Mouse (Mus musculus): Measurements from ENCODE around the gene Slc16a8. TPM values are rescaled to one million over a fixed set of nuclear protein-coding genes. Genes with fewer than 3 reads are reported as not detected.

The Slc16a8 gene
- total RNA-seq (2022): under 1 TPM in 3 of 4 experiments, not detected in 1; 0.53 to 0.91 (median 0.57) TPM

DNA sequence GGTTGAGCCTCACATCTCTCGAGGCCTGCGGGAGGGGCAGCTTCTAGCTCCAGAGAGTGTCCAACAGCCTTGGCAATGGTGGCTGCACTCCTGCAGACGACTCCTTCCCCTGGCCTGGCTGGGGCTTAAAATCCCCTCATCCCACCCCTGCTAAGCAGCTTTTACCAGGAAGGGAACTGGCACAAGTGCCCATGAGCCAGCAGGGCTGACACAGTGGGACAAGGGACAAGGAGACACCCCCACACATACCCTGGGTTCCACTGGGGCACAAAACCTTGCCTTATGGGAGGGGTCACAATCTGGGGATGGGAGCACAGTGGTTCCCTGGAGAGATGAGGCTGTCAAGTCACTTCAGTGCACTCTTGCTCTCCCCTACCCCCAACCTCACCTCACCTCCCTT lies at the start of gene Slc16a8:
Gene Slc16a8, minus strand, starts transcription at position 101 of the 400 bp plus-strand sequence.
- DNase-seq (ENCODE audit: low spot score in 2 of 2): no peak

DNA sequence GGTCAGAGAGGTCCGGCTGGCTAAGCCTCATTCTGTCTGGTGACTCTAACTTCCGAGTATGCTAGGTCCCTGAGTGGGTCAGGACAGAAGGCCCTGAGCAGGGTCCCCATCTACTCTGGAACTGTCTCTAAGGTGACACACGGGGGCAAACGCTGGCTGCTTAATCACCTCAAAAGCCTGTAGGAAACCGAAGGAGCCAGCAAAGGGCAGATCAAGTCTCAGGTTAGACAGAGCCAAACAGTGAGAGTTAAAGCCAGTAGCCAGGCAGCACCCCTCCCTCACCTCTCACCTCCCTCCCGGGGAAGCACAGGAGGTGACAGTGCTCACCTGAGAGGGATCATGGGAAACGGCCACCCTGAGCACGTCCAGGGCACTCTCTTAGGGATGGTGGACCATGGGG lies 49.2 kb upstream of the Slc16a8 start:
- no peak for DNase-seq (ENCODE audit: low spot score in 2 of 2)

DNA sequence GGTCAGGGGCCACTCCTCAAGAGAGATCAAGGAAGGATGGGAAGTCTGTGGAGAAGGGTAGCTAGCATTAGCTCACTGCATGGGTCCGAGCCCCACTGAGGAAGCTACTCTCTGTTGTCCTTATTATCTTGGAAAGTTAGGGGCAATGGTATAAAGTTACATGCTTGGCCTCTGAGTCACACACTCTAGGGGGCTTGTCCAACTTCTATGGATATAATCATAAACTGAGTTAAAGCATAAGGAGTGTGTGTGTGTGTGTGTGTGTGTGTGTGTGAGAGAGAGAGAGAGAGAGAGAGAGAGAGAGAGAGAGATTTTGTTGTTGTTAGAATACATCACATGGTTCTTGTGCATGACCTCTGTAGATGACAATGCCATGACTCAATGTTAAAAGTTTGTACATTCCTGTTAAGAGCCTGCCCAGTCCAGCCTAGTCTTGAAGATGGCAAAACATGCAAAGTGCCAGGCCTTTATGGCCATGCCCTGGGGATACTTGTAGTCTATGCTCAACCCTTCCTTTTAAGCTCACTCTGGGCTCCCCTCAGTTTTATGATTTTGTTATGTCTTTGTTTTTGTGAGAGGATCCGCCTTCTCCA lies 45.1 kb upstream of the Slc16a8 start:
- DNase-seq (ENCODE audit: low spot score in 2 of 2): no peak

DNA sequence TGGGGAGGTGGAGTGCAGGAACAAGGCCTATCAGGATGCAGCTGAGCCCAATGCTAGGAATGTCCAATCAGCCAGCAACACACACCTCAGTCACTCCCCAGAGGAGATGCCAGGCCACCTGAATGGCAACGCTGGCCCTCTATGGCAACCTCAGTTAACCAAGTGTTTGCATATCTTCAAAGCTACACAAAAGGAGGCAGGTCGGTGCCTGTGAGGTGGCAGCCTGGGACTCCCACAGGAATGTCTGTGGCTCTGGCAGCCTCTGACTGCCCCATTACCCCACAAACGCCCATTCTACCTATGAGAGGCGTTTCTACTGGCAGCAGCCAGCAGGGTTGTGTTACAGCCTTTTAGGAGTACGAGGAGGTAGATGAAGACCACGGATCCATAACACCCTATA lies 44.0 kb upstream of the Slc16a8 start:
- no peak for DNase-seq (ENCODE audit: low spot score in 2 of 2)

DNA sequence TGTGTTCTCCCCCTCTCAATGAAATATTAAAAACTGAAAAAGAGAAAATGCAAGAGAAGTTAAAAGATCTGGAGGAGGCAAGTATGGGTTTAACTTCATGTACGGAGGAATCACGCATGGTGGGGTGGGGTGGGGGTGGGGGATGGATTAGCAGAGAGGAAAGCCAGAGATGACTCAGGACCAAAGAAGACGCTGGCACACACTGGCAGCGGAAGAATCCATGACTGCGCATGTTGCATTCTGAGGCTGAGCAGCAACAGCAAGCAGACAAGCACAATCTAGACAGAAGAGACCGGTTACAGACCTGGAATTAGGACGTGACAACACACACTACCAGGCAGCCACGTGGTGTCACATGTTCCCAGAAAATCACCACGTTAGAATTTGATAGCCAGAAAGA lies 38.2 kb upstream of the Slc16a8 start:
- no peak for DNase-seq (ENCODE audit: low spot score in 2 of 2)

DNA sequence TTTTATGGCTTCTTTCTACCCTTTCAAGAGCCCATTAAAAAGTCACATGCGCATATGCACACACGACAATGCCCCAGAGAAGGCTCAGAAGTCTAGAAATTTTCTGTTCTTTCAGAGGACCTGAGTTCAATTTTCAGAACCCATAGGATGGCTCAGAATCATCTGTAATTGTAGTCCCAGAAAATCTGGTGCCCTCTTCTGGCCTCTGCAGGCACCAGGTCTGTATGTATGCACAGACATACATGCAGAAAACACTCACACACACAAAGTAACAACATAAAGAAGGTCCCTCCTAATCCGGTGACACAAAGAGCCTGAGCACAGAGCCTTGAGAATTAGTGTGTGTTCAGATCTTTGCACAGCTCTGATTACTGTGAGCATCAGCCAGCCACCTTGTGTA lies 35.8 kb upstream of the Slc16a8 start:
- no peak for DNase-seq (ENCODE audit: low spot score in 2 of 2)

DNA sequence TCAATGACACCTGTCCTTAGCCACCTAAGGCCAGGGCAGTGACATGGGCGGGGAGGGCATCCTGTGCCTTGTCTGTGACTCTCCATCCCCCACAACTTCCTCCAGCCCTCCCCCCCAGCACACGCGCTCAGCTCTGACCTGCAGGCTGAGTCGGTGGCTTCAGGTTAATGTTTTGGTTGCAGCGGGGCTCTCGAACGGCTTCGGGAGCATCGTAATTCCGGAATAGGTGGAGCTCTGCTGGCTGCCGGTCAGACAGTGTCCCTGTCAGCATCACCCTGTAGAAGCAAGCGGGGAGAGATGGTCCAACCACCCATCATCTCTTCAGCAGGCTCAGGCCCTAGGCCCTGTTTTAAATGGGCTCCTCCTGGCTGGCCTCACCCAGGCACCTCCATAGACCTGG lies 34.9 kb upstream of the Slc16a8 start:
- DNase-seq (ENCODE audit: low spot score in 2 of 2): no peak

DNA sequence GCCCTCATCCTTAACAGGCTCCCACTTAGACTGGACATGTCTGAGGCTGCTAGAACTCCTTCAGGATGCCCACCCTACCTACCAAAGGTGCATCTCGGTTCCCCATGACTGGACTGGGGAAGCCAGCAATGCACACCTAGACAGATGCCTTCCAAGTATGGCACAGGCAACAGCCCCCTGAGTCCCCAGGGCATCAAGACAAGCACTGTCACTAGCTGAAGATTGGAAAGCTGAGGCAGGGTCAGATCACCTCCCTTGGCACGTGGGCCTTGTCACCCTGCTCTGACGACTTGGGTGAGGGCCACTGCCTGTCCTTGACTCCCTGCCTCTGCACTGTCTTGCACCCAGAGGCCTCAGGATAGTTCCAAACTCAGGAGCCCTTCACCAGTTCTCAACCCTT lies 33.8 kb upstream of the Slc16a8 start:
- no peak for DNase-seq (ENCODE audit: low spot score in 2 of 2)

DNA sequence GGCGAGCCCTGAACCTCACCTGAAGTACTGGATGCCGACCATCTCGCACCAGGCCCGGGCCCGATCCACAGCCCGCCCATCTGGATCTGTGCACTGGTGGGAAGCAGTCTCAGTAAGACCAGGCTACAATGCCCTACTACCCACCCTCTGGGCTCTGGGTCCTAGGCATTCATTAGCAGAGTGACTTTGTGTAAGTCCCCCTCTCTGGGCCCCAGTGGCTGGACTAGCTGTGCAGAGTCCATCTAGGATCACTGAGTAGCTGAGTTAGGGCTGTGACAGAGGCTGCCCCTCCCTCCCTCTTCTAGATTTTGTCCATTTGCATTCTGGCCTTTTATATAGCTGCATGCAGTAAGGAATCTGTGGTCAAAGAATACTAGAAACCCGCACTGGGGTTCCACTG lies 32.5 kb upstream of the Slc16a8 start:
- DNase-seq (ENCODE audit: low spot score in 2 of 2): no peak

DNA sequence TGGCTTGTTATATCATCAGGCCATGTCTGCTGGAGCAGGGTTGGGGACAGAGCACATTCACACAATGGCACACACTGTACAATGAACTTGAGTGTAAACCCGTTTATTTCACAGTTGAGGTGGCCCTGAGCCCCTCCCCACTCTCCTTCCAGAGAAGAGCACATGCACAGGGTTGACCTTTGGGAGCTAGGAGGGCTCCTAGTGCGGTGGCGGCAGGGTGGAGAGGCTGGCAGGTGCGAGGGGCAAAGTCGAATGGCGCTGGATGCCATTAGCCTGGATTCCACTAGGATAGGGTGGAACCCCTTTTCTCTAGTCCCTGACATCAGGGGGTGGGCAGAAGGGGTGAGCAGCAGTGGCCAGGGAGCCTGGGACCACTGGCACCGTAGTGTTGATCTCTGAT lies 31.6 kb upstream of the Slc16a8 start:
- DNase-seq (ENCODE audit: low spot score in 2 of 2): no peak

DNA sequence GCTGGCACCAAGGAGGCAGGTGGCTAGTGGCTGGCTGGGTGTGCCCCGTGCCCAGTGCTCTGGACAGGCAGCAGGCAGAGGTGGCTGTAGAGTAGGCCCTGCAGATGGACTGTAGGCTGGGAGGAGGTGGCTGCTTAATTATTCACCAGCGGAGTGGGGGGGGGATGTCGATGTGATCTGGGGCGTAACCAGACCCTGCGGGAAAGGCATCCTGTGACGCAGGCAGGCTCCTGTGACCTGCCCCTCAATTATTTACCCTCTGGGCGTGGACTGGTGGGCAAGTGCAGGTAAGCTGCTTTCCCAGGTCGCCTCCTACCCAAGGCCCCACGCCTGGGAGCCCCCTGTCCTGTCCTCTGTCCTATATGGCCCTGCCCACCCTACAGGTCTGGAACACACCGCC lies 30.8 kb upstream of the Slc16a8 start, which contains the start of gene Baiap2l2:
Gene Baiap2l2, minus strand, starts transcription at position 139 of the 400 bp plus-strand sequence.
- no peak for DNase-seq (ENCODE audit: low spot score in 2 of 2)

DNA sequence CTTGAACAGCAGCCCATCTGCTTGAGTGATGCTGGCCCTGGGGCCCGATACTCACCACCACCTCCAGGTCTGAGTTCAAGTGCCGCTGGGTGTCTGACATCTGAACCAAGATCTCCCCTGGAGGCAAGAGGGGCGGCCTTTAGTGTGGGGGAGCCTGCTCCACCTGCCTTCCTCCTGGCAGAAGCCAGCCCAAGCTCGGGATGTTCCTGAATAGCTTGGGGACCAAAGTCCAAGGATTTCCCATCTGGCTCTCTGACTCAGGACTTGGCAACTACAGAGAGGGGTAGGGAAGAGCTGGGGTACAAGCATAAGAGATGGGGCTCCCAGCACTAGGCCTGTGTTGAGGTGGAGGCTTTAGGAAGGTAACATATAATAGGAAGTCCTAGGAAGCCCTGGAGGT lies 28.8 kb upstream of the Slc16a8 start:
- no peak for DNase-seq (ENCODE audit: low spot score in 2 of 2)

DNA sequence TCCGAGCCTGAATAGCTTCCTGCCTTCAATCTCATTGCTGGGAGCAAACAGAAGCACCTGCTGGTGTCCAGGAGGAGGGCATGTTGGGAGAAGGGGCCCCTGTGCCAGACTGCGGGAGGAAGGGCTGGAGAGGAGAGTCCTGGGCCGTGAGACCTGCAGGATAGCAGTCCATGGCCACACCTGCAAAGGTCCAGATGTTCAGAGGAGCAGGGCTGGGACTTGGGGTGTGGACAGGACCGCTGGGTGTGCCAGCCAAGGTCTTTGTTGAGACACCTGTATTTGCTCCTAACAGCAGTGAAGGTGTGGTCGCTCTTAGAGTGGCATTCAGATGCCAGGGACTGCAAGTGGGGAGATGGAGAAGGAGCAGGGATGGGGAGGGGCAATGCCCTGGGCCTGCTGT lies 27.9 kb upstream of the Slc16a8 start:
- DNase-seq (ENCODE audit: low spot score in 2 of 2): no peak

DNA sequence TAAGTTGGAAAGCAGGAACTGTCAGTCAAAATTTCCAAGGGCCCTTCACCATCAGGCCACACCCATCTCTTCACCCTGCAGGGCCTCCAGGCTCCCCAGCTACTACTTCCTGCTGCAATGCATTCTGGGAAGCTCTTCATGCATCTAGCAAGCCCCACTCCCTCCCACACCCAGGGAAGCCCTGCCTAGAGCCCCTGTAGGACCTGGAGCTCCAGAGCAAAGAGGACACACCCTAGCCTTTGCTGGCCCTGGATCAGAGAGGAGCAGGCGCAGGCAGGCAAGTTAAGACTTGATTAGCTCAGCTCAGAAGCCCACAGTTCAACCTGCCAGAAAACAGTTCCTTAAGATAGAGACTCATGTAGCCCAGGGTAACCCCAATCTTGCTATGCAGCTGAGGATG lies 26.8 kb upstream of the Slc16a8 start:
- DNase-seq (ENCODE audit: low spot score in 2 of 2): no peak

DNA sequence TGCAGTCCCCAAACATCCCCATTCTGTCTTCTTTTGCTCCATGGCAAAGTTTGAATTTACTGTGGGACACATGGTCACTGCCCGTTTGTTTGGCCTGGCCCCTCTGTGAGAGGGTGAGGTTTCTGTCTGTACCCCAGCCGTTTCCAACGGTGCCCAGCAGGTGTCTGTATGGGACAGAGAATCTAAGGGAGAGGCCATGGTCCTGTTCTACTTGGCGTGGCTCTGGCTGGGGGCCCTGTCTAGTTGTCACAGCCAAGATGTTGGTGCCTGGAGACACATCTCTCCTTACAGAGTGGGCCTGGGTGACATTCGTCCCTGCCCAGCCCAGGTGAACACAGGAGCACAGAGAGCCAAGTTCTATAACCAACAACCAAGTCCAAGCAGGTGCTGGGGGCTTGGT lies 26.3 kb upstream of the Slc16a8 start:
- DNase-seq (ENCODE audit: low spot score in 2 of 2): no peak

DNA sequence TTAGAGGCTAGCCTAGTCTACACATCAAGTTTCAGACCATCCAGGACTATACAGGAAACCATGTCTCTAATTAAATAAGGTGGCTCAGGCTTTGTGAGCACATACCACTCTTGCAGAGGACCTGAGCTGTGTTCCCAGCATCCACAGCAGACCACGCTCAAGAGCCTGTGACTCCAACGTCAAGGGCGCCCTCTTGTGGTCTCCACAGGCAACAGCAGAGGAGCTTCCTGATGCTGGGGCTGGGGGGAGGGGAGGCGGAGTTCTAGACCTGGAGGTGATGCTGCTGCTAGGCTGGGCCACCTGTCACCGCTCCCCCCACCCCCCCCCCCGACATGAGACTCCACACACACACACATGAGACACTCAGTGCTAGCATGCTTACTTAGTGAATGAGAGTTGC lies 25.6 kb upstream of the Slc16a8 start:
- no peak for DNase-seq (ENCODE audit: low spot score in 2 of 2)

DNA sequence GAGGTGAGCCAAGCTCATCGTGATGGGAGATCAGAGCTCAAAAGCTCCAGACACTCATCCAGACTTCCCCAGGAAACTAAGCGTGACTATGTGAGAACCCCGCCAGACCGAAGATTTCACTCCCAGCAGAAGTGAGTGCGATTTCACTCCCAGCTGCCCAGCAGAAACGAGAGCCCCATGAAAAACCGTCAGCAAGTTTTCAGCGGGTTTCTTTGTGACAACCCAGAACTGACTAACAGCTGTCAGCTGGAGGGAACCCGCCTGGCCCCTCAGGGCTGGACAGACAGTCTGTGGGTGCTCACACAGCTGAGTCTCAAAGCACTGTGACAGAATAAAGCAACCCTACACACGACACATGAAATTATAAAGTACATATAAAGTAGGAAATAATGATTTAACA lies 23.2 kb upstream of the Slc16a8 start:
- DNase-seq (ENCODE audit: low spot score in 2 of 2): no peak

DNA sequence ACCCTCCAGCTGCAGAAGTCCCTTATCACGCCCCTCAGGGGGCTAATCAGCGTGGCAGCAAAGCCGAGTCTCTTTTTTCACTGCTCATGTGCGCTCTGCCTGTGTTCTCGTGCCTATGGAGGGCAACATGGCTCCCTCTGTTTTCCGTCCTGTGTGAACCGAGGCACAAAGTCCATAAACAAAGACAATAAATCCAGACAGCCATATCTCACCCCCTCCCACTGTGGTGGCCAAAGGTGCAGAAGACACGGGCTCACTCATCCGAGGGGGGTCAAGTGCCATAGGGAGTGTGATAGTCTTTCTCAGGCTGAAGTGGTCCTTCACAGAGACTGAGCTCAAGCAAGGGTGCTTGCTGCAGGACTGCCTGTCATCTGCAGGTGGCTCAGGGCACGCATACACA lies 18.5 kb upstream of the Slc16a8 start:
- no peak for DNase-seq (ENCODE audit: low spot score in 2 of 2)

DNA sequence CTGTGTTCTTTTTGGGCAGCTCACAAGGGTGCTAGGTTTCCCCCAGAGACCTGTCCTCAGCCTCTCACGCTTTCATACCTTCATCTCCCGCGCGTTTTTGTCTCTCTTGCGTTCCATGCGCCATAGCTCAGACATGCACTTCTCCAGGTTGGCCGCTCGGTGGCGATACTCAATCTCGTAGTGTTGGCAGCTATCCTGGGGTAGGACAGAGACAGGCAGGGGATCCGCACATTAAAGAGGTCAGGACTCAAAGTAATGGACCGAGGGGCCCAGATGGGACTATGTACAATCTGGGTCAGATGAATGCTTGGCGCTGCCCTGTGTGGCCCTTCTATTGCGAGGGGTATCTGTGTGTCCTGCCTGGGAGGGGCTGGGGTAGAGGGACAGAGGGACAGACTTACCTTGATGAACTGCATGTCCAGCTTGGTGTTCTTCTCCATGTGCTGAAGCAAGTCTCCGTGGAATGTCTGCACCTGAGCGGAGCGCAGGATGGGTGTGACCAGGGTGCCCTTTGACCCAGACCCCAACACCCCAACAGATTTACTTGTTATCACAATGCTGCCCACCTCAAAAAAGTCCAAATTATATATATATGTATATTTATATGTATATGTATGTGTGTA lies 16.7 kb upstream of the Slc16a8 start:
- DNase-seq (ENCODE audit: low spot score in 2 of 2): no peak

DNA sequence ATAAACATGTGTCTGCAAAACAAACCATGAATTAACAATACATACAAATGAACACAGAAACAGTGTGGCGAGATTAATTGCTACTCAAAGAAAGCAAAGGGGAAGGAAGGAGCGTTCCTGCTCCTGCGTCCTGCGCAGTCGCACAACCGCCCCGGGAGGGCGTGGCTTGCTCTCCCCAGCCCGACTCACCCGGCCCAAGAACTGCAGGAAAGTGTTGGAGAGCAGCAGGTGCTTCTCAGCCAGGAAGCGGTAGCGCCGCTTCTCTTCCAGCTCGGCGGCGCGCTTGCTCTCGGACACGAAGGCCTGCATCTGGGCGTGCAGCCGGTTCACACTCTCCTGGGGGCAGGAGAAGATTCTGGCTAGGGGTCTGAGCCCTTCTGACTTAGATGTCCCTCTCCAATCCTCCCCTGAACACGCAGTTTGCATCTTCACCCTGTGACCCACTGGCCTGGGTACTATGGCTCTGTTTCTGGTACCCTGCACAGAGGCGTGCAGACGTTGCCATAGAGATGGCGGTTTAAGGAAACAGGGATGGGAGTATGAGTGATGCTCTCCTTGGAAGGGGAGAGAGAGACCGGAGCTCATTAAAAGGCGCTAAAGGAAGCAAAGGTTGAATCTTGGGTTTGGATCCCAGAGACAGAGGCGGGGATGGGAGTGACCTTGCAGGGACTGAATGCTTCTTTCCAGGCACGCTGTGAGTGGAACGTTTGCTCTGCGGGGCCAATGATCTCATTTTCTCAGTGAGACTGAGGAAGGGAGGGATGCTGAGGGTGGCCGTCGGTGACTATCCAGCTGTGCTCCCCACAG lies 16.0 kb upstream of the Slc16a8 start:
- DNase-seq (ENCODE audit: low spot score in 2 of 2): no peak

DNA sequence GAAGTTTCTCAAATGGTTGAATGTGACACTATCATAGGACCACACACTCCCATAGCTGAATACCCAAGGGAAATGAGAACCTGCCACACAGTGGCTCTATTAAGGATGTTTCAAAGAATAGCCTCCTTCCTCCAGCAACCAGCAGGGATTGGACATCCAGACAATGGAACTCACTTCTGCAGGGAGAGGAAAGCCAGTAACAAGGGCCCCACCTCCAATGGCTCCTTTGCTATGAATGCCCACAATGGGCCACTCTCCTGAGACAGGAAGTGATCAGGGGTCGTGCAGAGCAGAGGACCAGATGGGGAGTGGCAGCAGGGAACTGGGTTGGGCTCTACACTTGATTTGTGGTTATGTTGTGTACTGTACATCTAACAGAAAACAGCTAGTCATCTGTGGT lies 14.0 kb upstream of the Slc16a8 start:
- no peak for DNase-seq (ENCODE audit: low spot score in 2 of 2)

DNA sequence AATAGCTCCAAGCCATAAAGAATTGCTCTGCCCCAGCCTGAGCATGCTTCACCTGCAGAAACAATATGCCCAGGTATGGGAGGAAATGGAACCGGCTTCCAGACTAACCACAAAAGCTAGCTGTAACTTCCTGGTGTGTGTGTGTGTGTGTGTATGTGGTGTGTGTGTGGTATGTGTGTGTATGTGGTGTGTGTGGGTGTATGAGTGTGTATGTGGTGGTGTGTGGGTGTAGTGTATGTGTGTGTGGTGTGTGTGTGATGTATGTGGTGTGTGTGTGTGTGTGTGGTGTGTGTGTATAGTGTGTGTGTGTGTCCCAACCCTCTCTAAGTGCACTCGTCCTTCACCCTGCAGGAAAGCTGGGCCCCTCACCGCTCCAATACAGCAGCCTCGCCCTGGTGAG lies 10.8 kb upstream of the Slc16a8 start:
- DNase-seq (ENCODE audit: low spot score in 2 of 2): no peak

DNA sequence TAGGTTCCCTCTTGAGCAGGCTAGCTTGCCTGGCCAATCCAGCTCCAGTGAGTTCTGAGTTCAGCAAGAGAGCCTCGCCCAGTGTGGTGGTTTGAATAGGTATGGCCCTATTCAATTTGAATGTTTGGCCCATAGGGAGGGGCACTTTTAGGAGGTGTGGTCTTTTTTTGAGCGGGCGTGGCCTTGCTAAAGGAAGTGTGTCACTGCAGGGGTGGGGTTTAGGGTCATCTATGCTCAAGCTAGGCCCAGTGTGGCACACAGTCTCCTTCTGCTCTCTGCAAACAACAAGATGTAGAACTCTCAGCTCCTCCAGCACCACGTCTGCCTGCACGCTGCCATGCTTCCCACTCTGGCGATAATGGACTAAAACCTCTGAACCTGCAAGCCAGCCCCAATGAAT lies 9.2 kb upstream of the Slc16a8 start:
- no peak for DNase-seq (ENCODE audit: low spot score in 2 of 2)
